Mouse (Mus musculus) gastrocnemius, adult 8-10 months (tissue): ENCODE data around the gene Igfbp1. TPM values are rescaled to one million over a fixed set of nuclear protein-coding genes. Genes with fewer than 3 reads are reported as not detected.
"Not testable (repeated sequence)": the region's sequence is repeated elsewhere in the genome, so short reads cannot be mapped to it uniquely, and the experiment has no call there.

Source experiments
- DNase-seq, 2 experiments: peaks; one replicate each; pipeline ENCODE4 v3.0.0; 2022; ENCODE audit warnings: low spot score in 2 of 2
- total RNA-seq, 4 experiments: library from RNA; stranded (reverse); gene quantifications; 2 replicates each; pipeline ENCODE4 v1.2.4; 2022

Gene Igfbp1
- total RNA-seq, 4 experiments from 2014 or later, result not detected

DNA sequence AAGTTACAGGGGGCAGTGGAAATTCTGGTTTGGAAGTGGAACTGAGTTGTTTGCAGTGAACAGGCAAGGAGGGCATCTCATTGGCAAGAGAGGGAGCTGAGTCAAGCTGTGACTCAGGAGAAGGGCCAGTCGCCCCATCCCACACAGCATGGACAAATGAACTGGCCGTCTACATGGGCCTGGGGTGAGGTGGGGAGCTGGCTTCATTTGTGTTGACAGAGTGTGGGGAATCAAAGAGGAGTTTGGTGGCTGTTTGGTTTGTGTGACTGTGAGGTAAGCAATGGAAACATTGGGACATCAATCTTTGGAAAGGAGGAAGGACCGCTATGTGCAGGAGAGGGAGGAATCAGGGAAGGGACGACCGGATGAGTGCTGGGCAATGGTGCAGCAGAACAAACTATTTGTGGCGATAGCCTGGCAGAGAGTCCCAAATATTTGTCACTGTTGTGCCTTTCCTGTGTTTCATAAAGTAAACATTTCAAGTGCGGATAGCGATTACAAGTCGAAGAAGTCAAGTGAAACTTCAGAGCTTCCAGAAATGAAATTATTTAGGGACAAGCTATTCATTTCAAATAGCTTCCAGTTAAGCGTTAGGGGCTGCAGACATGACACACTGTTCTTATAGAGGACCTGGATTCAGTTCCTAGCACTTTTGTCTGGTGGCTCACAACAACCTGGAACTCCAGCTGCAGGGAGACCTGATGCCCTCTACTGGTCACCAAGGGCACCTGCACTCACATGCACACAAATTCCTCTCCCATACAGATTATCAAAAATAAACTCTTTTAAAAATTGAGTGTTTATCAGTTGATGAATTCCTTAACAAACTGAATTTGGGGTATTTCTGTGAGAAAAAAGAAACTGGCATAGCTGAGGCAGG, 2.9 kb upstream of the Igfbp1 start:
- DNase-seq, result no peak

DNA sequence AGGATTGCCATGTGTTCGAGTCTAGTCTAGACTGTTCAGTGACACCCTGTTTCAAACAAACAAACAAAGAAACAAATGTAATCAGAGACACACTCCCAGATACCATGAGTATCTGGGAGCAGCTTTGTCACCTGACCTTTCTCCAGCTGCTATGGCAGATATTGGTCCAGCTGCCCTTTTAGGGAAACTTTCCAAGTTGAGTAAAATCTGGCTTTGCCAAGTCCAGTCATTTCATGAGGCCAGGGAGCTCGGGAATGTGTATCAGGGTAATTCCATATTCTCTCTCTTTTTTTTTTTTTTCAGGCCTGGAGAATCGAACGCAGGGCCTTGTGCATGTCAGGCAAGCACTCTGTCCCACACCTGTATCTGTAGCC, 2.3 kb upstream of the Igfbp1 start:
- DNase-seq, result no peak

DNA sequence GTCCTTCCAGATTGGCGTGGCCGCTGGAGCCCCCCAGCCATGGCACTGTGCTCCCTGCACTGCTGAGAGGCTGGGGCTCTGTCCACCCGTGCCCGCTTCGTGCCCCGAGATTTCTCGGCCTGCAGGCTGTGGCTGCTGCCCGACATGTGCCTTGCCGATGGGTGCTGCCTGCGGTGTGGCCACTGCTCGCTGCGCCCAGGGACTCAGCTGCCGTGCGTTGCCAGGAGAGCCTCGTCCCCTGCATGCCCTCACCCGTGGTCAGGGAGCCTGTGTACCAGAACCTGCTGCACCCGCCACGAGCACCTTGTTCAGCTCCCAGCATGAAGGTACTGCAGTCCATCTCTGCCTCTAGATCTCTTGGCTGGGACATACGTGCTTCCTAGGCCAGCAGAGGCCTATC, 424 bp downstream of the Igfbp1 start:
- no peak for DNase-seq

DNA sequence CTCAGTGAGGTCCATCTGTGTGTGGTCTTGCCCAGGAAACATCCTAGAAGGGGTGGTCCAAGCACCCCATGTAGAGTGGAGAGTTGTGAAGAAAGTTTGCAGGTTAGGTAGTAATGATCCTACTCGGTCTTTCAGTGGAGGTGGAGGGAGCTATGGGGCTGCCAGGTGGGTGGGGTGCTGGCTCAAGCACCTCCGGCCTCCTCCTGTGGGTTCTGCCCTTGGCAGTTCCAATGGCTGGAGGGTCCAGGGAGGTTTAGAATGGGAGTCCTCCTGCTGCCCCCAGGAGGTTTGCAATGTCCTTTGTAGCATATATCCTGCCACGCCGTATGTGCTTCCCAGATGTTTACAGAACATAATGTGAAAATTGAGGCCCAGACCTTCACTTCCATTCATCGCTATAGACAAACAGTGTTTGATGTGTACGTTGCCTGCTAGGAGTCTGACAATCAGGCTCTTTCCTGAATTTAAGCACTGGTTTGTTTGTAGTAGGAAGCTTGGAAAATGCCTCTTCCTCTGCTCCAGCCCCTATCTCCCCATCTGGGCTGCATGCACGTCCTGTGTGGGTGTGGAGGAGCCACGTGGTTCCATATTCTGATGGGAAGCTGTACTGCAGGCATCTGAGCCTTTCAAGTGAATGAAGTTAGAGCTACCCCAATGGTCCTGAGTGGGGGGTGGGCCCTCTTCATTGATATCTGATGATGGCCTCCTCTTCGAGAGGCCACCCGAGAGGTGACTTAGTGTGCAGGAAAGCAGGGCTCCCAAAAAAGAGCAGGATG, 1.1 kb downstream of the Igfbp1 start:
- DNase-seq, result no peak

DNA sequence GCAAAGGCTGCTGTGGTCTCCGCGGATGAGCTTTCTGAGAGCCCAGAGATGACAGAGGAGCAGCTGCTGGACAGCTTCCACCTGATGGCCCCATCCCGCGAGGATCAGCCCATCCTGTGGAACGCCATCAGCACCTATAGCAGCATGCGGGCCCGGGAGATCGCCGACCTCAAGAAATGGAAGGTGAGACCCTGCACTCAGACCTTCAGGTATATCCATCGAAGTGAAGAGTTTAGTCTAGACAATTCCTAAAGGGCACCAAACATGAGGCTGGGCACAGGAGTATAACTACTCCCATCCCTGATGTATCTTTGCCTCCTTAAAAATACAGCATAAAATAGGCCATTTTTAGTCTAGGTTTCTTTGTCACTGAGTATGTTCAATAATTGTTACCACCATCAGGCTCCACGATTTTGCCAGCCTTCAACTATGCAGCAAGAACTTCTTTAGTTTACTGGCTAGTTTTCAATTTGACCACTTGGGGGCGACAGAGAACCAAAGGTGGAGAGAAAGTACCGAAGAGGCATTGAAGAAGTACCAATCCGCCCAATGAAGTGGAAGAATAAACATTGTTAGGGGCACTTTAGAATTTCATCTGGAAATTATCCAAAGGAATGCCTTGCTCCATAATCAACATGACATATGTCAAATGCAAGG, 2.3 kb downstream of the Igfbp1 start:
- DNase-seq, result no peak

DNA sequence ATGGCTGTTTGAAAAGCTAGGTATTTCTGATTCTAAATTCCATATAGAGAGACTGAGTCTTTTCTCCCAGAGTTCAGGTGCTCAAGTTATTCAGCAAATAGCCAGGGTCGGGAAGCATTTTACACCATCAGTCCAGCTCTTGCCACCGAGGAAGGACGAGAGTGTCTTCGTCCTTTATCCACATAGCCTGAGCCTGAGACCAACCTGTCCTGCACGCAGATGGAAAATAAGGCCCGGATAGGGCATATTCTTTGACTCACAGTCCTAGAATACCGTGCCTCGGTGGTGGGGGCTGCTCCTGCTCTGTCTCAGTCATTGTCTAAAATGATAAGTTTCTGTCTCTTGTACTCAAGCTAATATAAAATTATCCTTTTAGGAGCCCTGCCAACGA, 2.8 kb downstream of the Igfbp1 start:
- DNase-seq, result no peak

DNA sequence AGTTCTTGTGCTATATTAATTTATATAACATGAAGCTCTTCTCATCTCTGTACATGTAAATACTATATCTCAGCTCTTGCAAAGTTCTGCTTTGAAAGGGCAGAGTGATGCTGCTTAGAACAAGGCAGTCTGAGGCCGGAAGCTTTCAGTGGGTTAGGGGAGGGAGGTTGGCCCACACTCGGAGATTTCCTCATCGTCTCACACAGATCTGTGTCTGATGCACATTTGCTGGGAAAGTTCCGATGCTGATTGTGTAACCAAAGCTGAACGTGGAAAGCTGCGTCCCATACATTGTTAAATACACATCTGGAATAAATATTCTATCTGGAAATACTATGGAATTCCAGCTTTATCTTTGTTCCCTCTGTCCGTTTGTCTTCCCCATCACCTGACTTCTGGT, 4.6 kb downstream of the Igfbp1 start:
- no peak for DNase-seq

DNA sequence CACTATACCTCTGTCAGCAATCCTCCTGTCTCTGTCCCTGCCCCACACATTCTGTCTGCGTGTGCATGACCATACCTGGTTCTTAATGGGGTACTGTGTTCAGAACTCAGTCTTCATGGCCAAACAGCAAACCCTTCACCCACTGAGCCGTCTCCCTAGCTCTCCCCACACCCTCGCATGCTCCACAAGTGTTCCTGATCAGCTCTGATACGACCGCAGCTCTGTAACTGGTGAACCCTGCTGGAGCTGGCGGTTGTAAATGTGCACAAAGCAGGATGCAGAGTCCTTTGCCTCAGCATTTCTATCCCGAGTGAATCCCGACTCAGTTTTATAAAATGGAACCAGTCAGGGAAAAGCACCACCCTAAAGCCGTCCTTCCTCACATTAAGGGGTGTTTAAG, 6.3 kb downstream of the Igfbp1 start:
- no peak for DNase-seq

DNA sequence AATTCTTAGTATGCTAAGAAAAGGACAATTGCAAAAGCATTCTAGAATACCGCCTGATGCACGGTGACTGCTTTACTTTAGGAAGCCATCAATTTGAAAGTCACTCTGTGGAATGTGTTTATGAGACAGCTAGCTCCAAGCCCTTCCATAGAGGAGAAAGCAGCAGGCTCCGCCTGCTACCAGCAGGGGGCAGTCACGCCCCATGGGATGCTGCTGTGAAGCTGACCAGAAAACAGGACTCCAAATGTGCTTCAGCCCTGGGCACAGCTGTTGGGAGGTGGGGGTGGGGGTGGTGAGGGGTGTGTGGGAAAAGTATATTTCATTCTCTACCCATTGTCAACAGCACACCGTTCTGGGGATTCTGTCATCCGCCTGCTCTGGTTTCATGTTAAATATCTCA, 12.8 kb downstream of the Igfbp1 start:
- peak; percentile 37 to 57 for DNase-seq

DNA sequence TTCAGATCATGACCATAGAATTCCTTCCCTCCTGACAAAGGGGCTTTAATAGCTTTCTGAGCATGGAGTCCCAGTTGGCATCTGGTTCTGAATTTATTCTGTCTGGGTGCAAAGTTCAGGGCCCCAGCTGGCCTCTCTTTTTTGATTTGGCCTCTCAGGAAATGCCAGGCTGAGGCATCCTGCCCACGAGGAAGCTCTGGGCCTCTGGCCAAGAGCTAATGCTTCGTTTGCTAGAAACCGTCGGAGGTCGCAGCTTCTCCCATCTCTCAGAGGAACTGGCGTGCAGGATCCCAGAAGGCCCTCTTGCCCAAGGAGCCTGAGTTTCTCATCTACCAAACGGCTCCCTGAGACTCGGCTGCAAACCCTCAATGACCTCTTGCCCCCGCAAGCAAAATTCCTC, 13.6 kb downstream of the Igfbp1 start:
- no peak for DNase-seq

DNA sequence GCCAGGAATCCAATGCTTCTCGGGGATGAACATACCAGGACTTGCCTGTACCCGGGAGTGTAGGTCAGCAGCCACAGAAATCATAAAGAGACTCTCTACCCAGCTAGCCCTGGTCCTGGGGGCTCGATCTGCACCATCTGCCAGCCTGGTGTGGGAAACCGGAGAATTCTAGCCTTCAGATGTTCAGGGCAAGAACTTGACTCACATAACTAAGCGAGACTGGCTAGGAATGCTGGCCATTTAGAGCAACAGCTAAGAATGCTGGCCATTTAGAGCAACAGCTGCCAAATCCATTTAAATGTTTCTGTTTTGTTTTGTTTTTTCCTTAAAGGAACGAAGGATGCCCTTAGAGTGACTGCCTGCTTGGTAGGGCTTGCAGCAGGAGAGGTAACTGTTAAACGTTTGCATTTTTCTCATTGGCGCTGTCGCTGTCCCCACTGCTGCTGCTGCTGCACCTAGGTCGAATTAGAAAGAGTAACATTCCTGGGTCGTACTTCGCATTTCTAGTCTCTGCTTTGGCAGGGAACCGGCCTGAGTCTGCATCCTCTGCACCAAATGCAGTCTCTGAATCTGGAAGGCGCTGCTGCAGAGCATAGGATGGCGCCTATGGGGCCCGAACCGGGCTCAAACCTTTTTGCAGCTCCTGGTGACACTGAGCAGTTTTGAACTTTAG, 14.7 kb downstream of the Igfbp1 start:
- no peak for DNase-seq

DNA sequence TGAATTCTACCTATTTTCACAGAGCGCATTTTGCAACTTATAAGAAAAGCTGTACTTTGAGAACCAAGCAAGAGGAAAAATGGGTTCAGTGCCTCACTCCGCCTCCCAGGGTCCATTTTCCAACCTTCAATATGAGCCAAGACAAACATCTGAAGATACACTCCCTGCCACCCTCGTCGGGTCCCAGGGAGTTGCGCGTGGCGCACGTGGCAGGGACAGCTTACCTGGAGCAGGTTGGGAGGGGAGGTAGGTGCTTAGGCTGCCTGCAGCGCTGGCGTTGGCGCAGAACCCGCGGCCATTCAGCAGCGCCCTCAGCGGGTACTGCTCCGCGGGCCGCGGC, 15.5 kb downstream of the Igfbp1 start:
- DNase-seq, result no peak

DNA sequence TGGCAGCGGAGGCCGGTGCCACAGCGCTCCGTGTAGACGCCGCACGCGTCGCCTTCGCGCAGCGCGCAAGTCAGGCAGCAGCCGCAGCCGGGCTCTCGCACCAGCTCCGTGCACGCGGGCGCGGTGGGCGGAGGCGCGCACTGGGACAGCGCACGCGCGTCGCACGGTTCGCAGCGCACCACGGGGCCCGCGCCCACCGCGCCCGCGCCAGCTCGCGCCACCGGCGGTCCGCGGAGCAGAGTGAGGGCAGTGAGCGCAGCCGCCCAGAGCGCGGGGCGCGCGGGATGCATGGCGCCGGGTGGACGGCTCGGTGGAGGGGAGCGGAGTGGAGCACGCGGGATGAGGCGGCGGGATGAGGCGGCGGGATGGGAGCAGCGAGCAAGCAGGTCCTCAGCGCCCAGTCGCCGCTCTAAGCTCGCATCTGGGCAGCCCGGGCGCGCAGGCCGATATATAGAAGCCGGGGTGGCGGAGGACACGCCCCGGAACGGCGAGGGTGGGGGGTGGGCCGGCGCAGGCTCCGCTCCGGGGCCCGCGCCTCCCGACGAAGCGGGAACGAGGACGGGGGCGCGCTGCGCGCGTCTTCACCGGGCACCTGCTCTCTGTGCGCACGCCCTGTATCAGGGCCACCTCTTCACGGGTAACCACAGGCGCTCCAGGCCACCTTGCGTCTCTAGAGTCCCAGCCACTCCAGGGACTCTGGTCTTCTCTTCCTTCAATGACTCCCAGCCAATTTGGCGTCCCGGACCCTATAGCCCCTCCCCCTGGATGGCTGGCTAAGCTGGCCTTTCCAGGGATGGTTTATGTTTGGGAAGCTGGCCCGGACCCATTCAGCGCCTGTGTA, 16.1 kb downstream of the Igfbp1 start, which contains the start of gene Igfbp3:
Gene Igfbp3 (minus strand): TSS at position 423 of the 841 bp plus-strand sequence.
- no peak for DNase-seq

DNA sequence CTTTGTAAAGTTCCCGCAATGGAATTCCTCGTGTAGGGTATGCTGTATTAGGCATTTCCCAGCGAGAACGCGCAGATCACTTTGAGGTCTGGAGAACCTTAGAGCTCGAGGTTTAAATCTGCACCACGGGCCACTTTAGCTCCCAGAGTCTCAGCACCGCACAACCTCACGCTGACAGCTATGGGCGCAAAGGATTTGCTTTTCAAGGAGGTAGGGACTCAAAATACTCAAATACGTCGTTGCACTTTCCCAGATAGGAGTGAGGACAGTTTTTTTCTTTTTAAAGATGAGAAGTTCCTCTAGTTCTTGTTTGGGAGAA, 16.7 kb downstream of the Igfbp1 start:
- no peak for DNase-seq

DNA sequence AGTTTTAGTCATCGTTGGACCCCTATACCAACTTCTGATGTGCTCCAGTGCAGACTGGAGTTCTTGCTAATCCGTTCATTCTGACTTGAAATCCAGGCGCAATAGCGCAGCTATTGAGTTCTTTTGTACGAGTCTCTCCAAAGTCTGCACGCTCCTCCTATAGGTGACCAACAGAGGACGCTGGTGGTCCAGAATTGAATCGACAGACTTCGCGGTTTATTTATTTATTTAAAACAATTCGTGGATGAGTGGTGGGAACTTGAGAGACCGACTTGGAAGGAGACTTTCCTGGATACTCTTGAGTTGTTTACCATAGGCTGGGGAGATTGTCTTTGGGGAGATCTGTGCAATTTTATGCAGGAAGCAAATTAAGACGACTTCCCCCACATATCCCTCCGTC, 17.2 kb downstream of the Igfbp1 start:
- no peak for DNase-seq

DNA sequence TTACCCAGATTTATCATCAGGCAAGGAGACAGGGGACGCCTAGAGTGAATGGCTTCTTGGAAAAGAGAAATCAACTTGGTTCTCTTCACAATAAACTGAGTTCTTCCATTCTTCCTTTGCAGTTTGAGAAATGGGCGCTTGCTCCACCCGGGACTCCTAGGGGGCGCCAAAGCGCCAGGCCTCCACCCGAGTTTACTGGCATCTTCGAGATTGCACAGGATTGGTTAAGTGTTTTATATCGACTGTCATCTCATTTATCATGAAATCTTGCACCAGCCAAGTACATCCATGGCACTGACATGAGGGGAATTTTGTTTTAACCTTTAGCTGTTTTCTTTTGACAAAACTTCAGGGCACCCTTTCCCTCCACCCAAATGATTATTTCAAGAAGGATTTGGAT, 18.1 kb downstream of the Igfbp1 start:
- DNase-seq, result peak; percentile 34 to 46

DNA sequence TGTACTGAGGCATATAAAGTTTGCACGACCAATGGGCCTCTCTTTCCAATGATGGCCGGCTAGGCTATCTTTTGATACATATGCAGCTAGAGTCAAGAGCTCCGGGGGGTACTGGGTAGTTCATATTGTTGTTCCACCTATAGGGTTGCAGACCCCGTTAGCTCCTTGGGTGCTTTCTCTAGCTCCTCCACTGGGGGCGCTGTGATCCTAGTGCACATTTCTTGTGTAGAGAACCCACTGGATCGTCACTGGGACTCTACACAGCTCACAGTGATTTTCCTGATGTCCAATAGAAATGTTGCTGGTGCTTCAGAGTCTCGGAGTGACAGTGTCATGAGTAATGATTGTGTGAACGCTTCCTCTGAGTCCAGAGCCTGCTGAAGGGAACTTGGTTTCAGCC, 24.2 kb downstream of the Igfbp1 start:
- DNase-seq, result not testable (repeated sequence)

DNA sequence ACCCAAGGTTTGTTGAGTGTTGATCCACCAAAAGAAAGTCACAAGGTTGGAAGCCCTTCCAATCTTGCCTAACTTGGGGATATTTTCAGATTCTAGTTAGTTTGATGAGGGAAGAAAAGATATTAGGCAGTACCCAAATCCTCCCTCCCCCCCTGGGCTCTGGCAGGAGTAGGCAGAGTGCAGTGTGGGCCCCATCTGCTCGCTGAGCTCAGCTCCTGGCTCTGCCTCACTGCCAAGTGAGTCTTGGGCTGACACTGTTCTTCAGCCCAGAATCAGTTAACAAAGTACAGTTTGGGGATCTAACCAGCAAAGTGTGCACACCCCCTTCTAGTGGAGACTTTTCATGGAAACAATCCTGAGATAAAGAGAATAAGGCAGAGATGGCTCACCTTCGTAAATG, 28.6 kb downstream of the Igfbp1 start:
- DNase-seq, result no peak

DNA sequence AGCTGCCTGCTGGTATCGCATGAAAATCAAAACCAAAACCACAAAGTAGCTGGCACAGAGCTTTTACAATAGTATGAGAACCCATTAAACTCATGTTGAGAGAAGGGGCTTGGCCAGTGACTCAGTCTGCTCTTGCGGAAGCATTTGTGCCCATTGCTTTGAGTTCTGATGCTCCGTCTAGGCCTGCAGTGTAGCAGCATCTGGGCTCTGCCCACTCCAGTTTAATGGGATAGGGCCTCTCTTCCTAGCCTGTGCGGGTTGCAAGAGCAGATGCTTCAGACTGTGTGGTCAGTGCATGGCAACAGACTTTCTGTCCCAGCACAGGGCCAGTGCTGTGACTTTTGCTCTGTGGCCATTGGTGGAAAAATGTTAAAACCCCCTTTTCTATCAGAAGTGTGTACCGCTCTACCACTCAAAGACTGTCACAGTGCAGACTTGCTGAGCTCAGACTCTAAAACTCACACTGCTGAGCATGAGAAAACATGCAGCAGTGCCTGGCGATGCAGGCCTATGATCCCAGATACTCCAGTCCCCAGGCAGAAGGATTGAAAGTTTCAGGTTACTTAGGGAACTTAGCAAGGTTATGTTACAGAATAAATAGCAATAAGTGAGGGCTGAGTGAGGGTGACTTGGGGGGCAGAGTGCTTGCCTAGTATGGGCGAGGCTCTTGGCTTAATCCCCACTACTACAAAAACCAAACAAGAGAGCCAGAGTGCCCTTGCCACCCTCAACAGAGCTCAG, 29.4 kb downstream of the Igfbp1 start:
- no peak for DNase-seq

DNA sequence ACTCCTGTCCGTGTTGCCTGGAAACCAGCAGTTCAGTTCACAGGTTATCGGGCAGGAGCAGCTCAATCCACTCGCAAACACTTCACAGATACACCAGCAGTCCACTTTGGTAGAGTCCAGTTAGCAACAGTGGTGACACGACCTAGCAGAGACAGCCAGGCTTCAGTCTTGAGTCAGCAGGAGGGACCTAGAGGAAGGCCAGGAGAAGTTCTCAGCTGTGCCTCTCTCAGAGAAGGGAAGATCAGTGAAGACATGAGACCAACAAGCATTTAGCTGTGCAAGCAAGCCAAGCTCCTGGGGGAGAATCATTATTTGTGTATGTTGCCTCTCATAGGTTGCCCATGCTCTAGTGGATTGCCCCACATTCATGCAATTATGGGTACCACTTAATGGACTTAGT, 30.5 kb downstream of the Igfbp1 start:
- no peak for DNase-seq
